Mouse (Mus musculus) forebrain, embryonic 15.5 days (tissue): ENCODE measurements around the gene Cdca8. TPM values are rescaled to one million over a fixed set of nuclear protein-coding genes. Genes with fewer than 3 reads are reported as not detected.
A peak's percentile ranks its signal among the peaks of the same experiment; 100 is the strongest.

Source experiments
- ATAC-seq: fragments of 200-750 bp; cut with Nextera tagmentation; replicated peaks from 2 replicates; pipeline ENCODE4 v1.8.0; 2017; ENCODE audit warnings: mild to moderate bottlenecking, moderate TSS enrichment, moderate library complexity
- H3K27ac ChIP-seq: fragments of 300-500 bp; sonication (generic); replicated peaks from 2 replicates; pipeline ENCODE4 v1.5.1; 2015; ENCODE audit warnings: mild to moderate bottlenecking, inconsistent platforms
- H3K27me3 ChIP-seq: fragments of 300-500 bp; sonication (generic); 2 replicates; pipeline ENCODE4 v1.6.1; 2015; ENCODE audit warnings: inconsistent platforms
- H3K36me3 ChIP-seq: fragments of 300-500 bp; sonication (generic); 2 replicates; pipeline ENCODE4 v1.6.1; 2015; ENCODE audit warnings: mild to moderate bottlenecking, inconsistent platforms
- H3K4me1 ChIP-seq: fragments of 300-500 bp; sonication (generic); 2 replicates; pipeline ENCODE4 v1.6.1; 2015; ENCODE audit warnings: inconsistent platforms
- H3K4me2 ChIP-seq: fragments of 300-500 bp; sonication (generic); replicated peaks from 2 replicates; pipeline ENCODE4 v1.6.1; 2015; ENCODE audit warnings: mild to moderate bottlenecking, inconsistent platforms
- H3K4me3 ChIP-seq: fragments of 300-500 bp; sonication (generic); 2 replicates; pipeline ENCODE4 v1.5.1; 2015; ENCODE audit warnings: mild to moderate bottlenecking, inconsistent platforms
- H3K9ac ChIP-seq: fragments of 300-500 bp; sonication (generic); replicated peaks from 2 replicates; pipeline ENCODE4 v1.6.1; 2015; ENCODE audit warnings: mild to moderate bottlenecking, inconsistent platforms
- H3K9me3 ChIP-seq: fragments of 300-500 bp; sonication (generic); 2 replicates; pipeline ENCODE4 v1.6.1; 2016; ENCODE audit warnings: inconsistent platforms
- WGBS: fragments of 180-500 bp; shearing (Covaris S2); methylation state at CpG from one replicate; pipeline ENCODE4 v1.1.7; 2015; ENCODE audit warnings: mixed read lengths; 5-methylcytosine and 5-hydroxymethylcytosine counted together
- polyA plus RNA-seq: library from polyadenylated mRNA; unstranded; fragments of >200 nt; fragmentation: Nextera tagmentation; extraction: Ambion mirVana; gene quantifications from 2 replicates; pipeline ENCODE4 v1.2.1, GENCODE M21; 2015

Gene Cdca8
- polyA plus RNA-seq, 1 experiment from 2014 or later, result 81.4 TPM

DNA sequence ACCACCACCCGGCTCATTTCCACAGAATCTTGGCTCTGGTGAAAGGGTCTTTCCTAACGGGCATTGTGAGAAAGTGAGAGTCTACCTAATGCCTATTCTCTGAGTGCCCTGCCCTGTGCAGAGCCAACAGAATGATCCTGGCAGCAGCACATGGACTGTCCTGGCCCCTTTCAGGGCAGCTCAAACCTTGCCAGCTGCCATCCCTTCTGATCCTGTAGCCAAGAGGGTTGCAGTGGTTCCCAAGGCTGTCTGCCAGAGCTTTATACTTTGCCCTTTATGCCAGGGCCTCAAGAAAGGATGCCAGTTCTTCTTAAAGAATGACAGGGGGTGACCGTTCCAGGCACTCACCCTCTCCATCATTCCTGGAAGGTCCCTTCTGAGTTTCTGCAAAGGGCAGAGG lies 10.4 kb upstream of the Cdca8 start:
- Histone ChIP-seq H3K4me1 (no peaks in the 10 kb centered on the region), H3K4me3 (no peak overlapping the region), H3K27me3 (no peaks in the 10 kb centered on the region), H3K27ac (no peak overlapping the region), H3K9ac (no peak overlapping the region), H3K9me3 (no peaks in the 10 kb centered on the region), H3K36me3 (no peaks in the 10 kb centered on the region), H3K4me2 (no peak overlapping the region)
- ATAC-seq, result no peak
- WGBS, result 64% methylated on average over 3 of the region's 3 CpGs

DNA sequence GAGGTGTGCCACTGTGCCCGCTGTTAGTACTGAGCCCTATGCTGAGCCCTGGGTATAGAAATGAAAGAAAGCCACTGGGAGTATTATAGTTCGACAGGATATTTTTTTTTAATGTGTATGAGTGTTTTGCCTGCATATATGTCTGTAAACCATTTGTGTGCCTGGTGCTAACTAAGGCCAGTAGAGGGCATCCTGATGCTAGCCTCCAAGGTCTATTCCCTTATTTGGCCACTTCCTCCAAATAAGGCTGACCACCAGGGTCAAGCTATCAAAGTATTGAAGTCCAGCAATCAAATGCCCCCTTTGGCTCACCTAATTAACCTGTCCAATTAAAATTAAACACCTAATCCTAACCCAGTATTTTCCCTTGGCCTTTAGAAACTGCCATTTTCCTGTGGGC lies 5.8 kb upstream of the Cdca8 start:
- 54% methylated on average over 2 of the region's 2 CpGs for WGBS
- ATAC-seq, result no peak
- Histone ChIP-seq H3K4me3 (no peak overlapping the region), H3K36me3 (peaks cover 10% of the 10 kb centered on the region), H3K4me2 (no peak overlapping the region), H3K27me3 (no peaks in the 10 kb centered on the region), H3K9me3 (no peaks in the 10 kb centered on the region), H3K27ac (no peak overlapping the region), H3K4me1 (no peaks in the 10 kb centered on the region), H3K9ac (no peak overlapping the region)

- no peaks in the 10 kb centered on the region for H3K4me1 ChIP-seq
- no peaks in the 10 kb centered on the region for H3K27me3 ChIP-seq
- ATAC-seq, result no peak
- H3K9ac ChIP-seq, result no peak overlapping the region
- WGBS, result 95% methylated on average over 5 of the region's 5 CpGs
- H3K4me3 ChIP-seq, result no peak overlapping the region
- no peak overlapping the region for H3K4me2 ChIP-seq
- no peaks in the 10 kb centered on the region for H3K9me3 ChIP-seq
- no peak overlapping the region for H3K27ac ChIP-seq
- peaks cover 15% of the 10 kb centered on the region for H3K36me3 ChIP-seq
Measured at GRCm38 (mm10) chr4:124943781-124944180, 4.7 kb upstream of the Cdca8 start.

GRCm38 (mm10) chr4:124943022-124943421 lies 3.9 kb upstream of the Cdca8 start:
- Histone ChIP-seq H3K27me3 (no peaks in the 10 kb centered on the region), H3K4me1 (peaks cover 4% of the 10 kb centered on the region), H3K4me2 (no peak overlapping the region), H3K9me3 (no peaks in the 10 kb centered on the region), H3K27ac (no peak overlapping the region), H3K36me3 (peaks cover 19% of the 10 kb centered on the region), H3K4me3 (no peak overlapping the region), H3K9ac (no peak overlapping the region)
- 8% methylated on average over 4 of the region's 4 CpGs for WGBS
- no peak for ATAC-seq

- Histone ChIP-seq H3K4me3 (peak within 1 kb of the TSS; percentile 76), H3K9ac (peak within 1 kb of the TSS; percentile 72), H3K4me1 (peaks cover 27% of the 10 kb centered on the region), H3K9me3 (no peaks in the 10 kb centered on the region), H3K27me3 (no peaks in the 10 kb centered on the region), H3K27ac (no peak within 1 kb of the TSS), H3K36me3 (peaks cover 19% of the 10 kb centered on the region), H3K4me2 (peak within 1 kb of the TSS; percentile 93)
- ATAC-seq, result peak; percentile 100
- under 1% methylated on average over 52 of the region's 52 CpGs for WGBS
Measured at GRCm38 (mm10) chr4:124936613-124937471, 2.3 kb downstream of the Cdca8 start, which contains the start of gene 9930104L06Rik. Gene 9930104L06Rik, plus strand, starts transcription at chr4:124937048.

GRCm38 (mm10) chr4:124928102-124928501 lies 11.0 kb downstream of the Cdca8 start:
- no peak overlapping the region for H3K27ac ChIP-seq
- H3K9me3 ChIP-seq, result no peaks in the 10 kb centered on the region
- no peaks in the 10 kb centered on the region for H3K27me3 ChIP-seq
- no peak overlapping the region for H3K4me2 ChIP-seq
- H3K36me3 ChIP-seq, result peaks cover 39% of the 10 kb centered on the region
- no peak for ATAC-seq
- no peaks in the 10 kb centered on the region for H3K4me1 ChIP-seq
- H3K9ac ChIP-seq, result no peak overlapping the region
- WGBS, result 83% methylated on average over 5 of the region's 5 CpGs
- H3K4me3 ChIP-seq, result no peak overlapping the region

GRCm38 (mm10) chr4:124905971-124906822 lies 32.9 kb downstream of the Cdca8 start:
- H3K36me3 ChIP-seq, result no peaks in the 10 kb centered on the region
- peak overlapping the region; percentile 27; the same call in 1 of the 2 replicates for H3K27ac ChIP-seq
- WGBS, result 6% methylated on average over 21 of the region's 21 CpGs
- H3K4me2 ChIP-seq, result peak overlapping the region; percentile 33
- peak; percentile 43; the same call in 1 of the 2 replicates for ATAC-seq
- H3K9ac ChIP-seq, result 0 out of 2 replicates have a peak overlapping the region, but pooled peaks have one; percentile 14
- no peaks in the 10 kb centered on the region for H3K27me3 ChIP-seq
- H3K4me1 ChIP-seq, result peaks cover 9% of the 10 kb centered on the region
- H3K9me3 ChIP-seq, result no peaks in the 10 kb centered on the region
- peak overlapping the region; percentile 15 for H3K4me3 ChIP-seq

DNA sequence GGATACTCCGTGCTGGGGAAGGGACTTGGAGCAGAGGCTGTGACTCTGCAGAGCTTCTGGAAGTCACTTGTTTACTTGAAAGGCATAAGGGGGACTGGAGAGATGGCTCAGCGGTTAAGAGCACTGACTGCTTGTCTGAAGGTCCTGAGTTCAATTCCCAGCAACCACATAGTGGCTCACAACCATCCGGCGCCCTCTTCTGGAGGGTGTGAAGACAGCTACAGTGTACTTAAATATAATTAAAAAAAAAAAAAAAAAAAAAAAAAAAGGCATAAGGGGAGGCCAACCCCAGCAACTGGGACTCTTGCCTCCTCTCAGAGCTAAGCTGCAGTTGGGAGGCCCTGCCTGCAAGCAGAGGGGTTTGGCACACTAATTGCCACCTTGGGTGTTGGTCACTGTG lies 33.7 kb downstream of the Cdca8 start:
- Histone ChIP-seq H3K4me2 (no peak overlapping the region), H3K9ac (no peak overlapping the region), H3K27ac (no peak overlapping the region)

GRCm38 (mm10) chr4:124899906-124900305 lies 39.2 kb downstream of the Cdca8 start:
- Histone ChIP-seq H3K36me3 (no peaks in the 10 kb centered on the region), H3K9ac (no peak overlapping the region)
- WGBS, result 57% methylated on average over 5 of the region's 5 CpGs

More for the DNA sequence above, 33.7 kb downstream of the Cdca8 start:
- Histone ChIP-seq H3K27me3 (no peaks in the 10 kb centered on the region), H3K4me3 (no peak overlapping the region), H3K9me3 (no peaks in the 10 kb centered on the region), H3K36me3 (no peaks in the 10 kb centered on the region), H3K4me1 (peaks cover 9% of the 10 kb centered on the region)
- 78% methylated on average over 4 of the region's 4 CpGs for WGBS
- ATAC-seq, result no peak

DNA sequence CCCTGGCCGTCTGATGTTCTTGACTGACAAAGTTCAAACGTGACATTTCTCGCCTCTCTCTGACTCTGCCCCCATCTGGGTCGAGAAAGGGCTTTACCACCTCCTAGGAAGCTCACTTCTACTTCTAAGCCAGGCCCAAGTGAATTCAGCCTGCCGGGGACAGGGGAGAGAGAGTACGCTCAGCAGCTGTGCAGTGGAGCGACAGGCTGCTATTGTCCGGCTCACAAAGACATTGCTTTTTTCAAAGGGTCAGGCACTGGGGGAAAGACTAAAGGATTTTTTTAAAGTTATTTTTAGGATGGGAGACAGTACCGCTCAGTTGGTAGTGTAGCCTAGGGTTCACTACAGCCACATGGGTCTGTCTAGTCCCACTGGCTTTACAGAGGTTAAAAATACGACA lies 40.7 kb downstream of the Cdca8 start:
- Histone ChIP-seq H3K4me1 (peaks cover 25% of the 10 kb centered on the region), H3K36me3 (no peaks in the 10 kb centered on the region), H3K4me2 (no peak overlapping the region), H3K27me3 (peaks cover 31% of the 10 kb centered on the region), H3K9me3 (no peaks in the 10 kb centered on the region), H3K4me3 (no peak overlapping the region), H3K9ac (no peak overlapping the region), H3K27ac (no peak overlapping the region)
- ATAC-seq, result no peak
- 14% methylated on average over 10 of the region's 10 CpGs for WGBS

More at GRCm38 (mm10) chr4:124899906-124900305, 39.2 kb downstream of the Cdca8 start:
- H3K4me1 ChIP-seq, result peaks cover 19% of the 10 kb centered on the region
- H3K4me3 ChIP-seq, result no peak overlapping the region
- H3K27me3 ChIP-seq, result peaks cover 16% of the 10 kb centered on the region
- ATAC-seq, result no peak
- no peaks in the 10 kb centered on the region for H3K9me3 ChIP-seq
- no peak overlapping the region for H3K27ac ChIP-seq
- H3K4me2 ChIP-seq, result no peak overlapping the region

DNA sequence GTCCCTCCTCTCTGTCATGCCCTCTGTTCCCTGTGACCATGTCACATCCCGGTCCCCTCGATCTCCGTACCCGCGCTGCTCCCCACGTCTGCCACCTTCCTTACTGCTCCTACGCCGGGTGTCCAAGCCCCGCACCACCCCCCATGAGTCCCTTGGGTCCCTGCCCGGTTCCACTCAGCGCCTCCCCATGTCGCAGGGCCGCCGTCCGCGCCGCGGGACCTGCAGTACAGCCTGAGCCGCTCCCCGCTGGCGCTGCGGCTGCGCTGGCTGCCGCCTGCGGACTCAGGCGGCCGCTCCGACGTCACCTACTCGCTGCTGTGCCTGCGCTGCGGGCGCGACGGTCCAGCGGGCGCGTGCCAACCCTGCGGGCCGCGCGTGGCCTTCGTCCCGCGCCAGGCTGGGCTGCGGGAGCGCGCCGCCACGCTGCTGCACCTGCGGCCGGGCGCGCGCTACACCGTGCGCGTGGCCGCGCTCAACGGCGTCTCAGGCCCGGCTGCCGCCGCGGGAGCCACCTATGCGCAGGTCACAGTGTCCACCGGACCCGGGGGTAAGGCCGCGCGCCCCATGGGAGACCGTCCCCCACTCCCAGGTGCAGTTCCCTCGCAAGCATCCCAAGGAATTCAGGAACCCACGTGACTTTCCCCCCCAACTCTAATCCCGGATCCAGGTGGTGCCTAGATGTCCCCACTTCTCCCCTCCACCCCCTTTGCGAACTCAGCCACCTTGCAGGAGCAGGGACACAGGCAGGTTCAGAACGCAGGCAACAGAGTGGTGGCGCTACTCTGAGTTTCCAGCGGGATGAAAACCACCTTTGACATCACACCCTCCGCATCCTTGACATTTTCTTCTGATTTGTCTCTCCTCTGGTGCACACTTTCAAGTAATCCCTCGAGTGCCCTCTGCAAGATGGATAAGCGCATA lies 44.3 kb downstream of the Cdca8 start:
- Histone ChIP-seq H3K9me3 (no peaks in the 10 kb centered on the region), H3K27me3 (peaks cover 52% of the 10 kb centered on the region), H3K4me3 (peak overlapping the region; percentile 51), H3K9ac (peak overlapping the region; percentile 49), H3K4me2 (peak overlapping the region; percentile 74), H3K27ac (no peak overlapping the region), H3K4me1 (peaks cover 25% of the 10 kb centered on the region), H3K36me3 (no peaks in the 10 kb centered on the region)
- under 1% methylated on average over 83 of the region's 83 CpGs for WGBS
- peak; percentile 73 for ATAC-seq
